Mouse (Mus musculus) brain, embryonic 14.5 days (tissue): ENCODE data around the gene Mctp2.
"Not testable (repeated sequence)": the region's sequence is repeated elsewhere in the genome, so short reads cannot be mapped to it uniquely, and the experiment has no call there.

Experiments
- CTCF ChIP-seq: fragments of 200-500 bp; IDR thresholded peaks from 2 replicates; pipeline ENCODE4 v1.5.1; 2012; ENCODE audit warnings: inconsistent platforms, mild to moderate bottlenecking, moderate library complexity, borderline replicate concordance; ENCODE audit not compliant: insufficient read depth, insufficient read length; ENCODE audit errors: extremely low read depth
- POLR2A ChIP-seq: fragments of 200-500 bp; IDR thresholded peaks from 2 replicates; pipeline ENCODE4 v1.6.1; 2012; ENCODE audit warnings: mild to moderate bottlenecking, inconsistent platforms, borderline replicate concordance; ENCODE audit not compliant: poor library complexity, insufficient read depth, insufficient read length, severe bottlenecking; ENCODE audit errors: extremely low read depth

DNA sequence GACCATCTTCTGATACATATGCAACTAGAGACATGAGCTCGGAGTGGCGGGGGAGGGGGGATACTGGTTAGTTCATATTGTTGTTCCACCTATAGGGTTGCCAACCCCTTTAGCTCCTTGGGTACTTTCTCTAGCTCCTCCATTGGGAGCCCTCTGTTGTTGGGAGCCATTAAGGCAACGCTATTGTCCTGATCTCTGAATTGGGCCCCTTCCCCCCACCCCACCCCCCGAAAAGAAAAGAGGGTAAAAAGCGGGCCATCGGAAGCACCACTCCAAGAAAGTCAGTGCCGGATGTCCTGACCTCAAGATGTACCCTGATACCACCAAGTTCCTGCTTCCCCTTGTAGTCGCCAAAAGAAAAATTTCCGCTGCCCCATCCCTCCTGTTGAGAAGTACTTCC, 56.1 kb downstream of the Mctp2 start:
- TF ChIP-seq POLR2A, CTCF: not testable (repeated sequence)
